Mouse (Mus musculus): Measurements from ENCODE around the gene Cflar.

Cflar gene

DNA sequence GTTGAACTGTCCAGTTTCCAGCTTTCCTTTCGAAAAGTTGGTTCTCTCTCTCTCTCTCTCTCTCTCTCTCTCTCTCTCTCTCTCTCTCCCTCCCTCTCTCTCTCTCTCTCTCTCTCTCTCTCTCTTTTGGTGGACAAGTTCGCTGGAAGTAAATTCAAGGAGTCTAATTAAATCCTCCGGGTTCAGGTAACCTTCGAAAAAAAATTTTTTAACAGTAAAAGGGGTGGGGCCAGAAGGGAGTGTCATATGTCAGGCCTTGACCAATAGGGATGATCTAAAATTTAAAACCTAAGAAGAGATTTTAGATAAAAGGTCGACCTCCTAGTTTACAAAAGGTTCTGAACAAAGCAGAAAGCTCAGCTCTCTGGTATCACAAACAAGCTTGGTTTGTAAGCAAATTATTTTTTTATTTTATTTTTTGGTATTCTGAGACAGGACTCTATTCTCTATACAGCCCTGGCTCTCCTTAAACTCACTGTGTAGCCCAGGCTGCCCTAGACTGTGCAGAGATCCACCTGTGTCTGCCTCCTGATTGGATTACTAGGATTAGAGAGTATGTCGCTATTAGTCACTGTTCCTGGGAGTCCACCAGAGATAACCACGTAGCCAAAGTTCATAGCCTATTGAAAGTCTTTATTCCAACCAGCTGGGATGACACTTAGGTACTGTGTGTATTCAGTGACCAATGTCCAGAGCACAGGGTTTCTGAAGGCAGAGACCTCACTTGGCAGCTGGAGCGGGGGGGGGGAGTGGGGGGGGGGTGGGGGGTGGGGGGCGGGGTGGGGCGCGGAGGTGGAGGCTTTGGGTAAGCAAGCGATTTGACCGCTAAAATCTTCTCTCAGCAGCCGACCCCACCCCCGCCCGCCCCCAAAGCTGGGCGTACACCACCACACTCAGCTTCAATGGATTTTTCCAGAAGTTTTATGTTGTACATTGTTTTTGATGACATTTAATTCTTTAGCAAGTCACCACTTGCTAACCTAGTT, 1.1 kb downstream of the Cflar start:
- DNase-seq (ENCODE audit: low spot score in 2 of 2): peak; percentile 59 to 80

GRCm38 (mm10) chr1:58713081-58713892, 2.0 kb downstream of the Cflar start:
- peak; percentile 48 to 65 for DNase-seq (ENCODE audit: low spot score in 2 of 2)

DNA sequence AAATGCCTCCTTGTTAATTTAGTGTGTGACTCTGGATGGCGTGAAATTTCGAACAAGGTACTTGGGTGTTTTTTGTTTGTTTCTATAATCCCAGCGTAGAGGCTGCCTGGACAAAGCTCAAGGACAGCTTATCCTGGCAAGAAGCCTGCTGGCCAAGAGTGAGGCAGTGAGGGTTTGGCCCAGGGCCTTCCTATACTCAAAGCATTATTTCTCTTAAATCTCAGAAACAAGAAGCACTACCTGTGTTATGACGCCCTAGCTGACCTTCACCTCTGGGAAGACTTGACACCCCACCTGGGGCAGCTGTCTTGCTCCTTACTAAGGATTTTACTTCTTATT, 2.6 kb downstream of the Cflar start:
- DNase-seq (ENCODE audit: low spot score in 2 of 2): no peak

DNA sequence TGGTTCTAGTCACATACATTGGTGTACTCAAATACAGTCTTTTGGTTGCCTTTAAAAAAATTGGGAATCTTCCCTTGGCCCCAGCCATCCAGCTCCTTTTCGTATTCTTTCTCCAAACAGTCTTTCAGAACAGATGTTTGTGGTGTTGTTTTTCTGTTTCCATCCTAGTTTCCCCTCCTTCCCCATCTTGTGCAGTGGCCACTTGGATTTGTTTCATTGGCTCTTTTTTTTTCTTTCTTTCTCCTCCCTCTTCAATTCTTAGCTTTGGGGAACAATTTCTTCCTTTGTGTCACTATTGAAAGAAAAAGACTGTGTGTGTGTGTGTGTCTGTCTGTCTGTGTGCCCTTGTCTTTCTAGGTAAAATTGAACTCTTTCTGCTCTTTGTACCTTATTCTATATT, 3.1 kb downstream of the Cflar start:
- no peak for DNase-seq (ENCODE audit: low spot score in 2 of 2)

- DNase-seq (ENCODE audit: low spot score in 2 of 2): no peak
These were observed 4.2 kb downstream of the Cflar start for GRCm38 (mm10) chr1:58715536-58715935.

- no peak for DNase-seq (ENCODE audit: low spot score in 2 of 2)
These were observed 5.0 kb downstream of the Cflar start for GRCm38 (mm10) chr1:58716162-58716882.

- no peak for DNase-seq (ENCODE audit: low spot score in 2 of 2)
These were observed 5.5 kb downstream of the Cflar start for GRCm38 (mm10) chr1:58716883-58717220.

DNA sequence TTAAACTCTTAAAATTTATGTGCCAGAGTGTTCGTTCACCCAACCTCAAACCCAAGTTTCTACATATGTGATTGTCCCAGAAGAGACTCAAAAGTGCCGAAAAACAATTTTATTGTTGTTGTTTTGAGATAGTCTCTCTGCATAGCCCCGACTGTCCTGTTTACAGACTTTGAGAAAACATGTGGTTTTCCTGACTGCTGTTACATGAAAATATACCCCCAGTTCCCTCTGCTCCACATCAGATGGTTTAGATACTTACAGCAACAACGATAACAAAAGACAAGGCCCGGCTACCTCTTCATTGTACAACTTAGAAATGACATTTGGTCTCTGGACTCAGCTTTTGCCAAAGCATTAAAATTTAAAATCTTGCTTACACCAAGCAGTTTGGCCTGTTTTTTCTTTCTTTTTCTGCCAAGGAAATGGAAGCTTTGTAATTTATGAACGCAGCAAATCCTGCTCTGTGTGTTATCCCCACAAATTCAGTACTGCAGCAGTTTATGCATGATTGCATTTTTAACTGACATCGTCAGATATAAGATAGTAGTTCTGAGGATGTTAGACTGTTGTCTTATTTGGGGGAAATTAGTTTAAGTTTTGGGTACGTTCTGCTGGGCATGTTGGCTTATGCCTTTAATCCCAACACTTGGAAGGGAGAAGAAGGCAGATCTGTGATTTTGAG, 6.4 kb downstream of the Cflar start:
- no peak for DNase-seq (ENCODE audit: low spot score in 2 of 2)

DNA sequence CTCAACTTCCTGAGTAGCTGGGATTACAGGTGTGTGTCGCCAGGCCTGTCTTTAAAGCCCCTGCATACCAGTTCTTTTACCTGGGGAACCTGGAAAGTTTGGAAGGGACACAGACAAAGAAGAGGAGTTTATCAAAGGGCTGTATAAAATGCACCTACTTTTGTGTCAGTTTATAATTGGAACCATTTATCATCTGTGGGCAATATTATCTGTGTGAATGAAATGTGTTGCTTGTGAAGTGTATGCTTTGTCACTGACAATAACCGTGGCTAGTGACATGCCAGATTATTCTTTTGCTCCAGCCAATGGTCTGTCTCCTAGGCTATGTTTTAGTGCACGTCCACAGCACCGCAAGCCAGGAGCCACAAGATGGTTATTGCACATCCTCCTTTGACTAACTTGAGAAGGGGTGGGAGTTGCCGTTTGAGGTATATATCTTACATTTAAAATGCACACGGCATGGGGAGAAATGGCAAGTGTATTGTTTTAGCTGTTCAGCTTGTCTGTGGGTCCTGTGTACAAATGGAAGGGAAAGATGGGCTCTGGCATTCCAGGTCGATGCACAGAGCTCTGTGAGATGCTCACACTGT, 8.1 kb downstream of the Cflar start:
- DNase-seq (ENCODE audit: low spot score in 2 of 2): no peak

DNA sequence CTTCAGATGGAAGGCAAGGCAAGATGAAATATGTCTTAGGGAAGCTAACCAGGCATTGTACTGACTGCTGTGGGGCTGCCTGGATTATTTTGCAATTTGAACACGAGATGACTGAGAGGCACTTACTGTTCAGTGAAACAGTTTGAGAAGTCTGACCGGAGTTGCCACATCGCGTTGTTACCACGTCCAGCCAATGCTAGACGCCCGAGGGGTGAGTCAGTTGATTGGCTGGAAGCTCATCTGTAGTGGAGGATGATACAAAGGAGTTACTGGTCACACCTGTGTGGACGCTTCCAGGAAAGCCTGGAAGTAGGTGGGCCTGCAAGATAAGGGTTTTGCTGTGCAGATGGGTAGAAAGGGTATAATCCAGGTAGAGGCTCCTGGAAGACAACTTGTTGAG, 8.8 kb downstream of the Cflar start:
- no peak for DNase-seq (ENCODE audit: low spot score in 2 of 2)

DNA sequence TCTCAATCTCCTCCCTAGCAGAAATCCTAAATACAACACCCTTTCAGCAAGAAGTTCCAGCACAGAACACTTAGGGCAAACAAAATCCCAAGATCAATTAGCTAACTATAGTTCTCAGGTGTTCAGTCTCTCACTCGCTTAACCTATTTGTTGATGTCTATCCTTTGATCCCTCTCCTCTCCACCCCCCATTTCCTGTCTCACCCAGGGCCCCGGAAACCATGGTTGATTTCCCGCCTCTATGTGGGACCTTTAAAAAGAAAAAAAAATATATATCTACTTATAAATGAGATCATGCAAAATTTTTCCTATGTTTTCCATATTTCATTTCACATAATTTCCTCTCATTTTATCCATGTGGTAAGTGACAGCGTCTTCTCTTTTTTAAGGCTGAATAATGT, 9.7 kb downstream of the Cflar start:
- DNase-seq (ENCODE audit: low spot score in 2 of 2): peak; percentile 57 to 61

GRCm38 (mm10) chr1:58722115-58722938, 11.0 kb downstream of the Cflar start:
- DNase-seq (ENCODE audit: low spot score in 2 of 2): no peak

- no peak for DNase-seq (ENCODE audit: low spot score in 2 of 2)
These were observed 11.9 kb downstream of the Cflar start for GRCm38 (mm10) chr1:58723062-58723808.

- no peak for DNase-seq (ENCODE audit: low spot score in 2 of 2)
These were observed 12.6 kb downstream of the Cflar start for GRCm38 (mm10) chr1:58723809-58724405.

DNA sequence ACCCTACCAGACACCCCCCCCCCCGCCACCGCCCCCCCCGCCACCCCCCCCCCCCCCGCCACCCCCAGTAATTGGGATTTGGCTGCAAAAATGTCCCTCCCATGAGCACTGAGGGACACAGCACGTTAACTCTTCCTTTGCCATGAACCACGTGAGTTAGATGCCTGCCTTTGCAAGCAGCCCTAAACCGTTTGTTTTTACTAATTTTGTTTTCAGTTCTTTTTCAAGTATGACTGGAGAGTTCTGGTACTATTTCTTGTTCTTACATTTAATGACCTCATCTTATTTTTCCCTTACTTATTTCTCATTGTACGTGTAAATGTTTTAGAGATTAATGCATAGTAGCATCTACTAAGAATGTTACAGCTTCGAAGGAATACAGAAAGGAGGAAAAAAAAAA, 13.2 kb downstream of the Cflar start:
- no peak for DNase-seq (ENCODE audit: low spot score in 2 of 2)

- no peak for DNase-seq (ENCODE audit: low spot score in 2 of 2)
These were observed 13.8 kb downstream of the Cflar start for GRCm38 (mm10) chr1:58725095-58725494.

- no peak for DNase-seq (ENCODE audit: low spot score in 2 of 2)
These were observed 14.5 kb downstream of the Cflar start for GRCm38 (mm10) chr1:58725767-58726166.

DNA sequence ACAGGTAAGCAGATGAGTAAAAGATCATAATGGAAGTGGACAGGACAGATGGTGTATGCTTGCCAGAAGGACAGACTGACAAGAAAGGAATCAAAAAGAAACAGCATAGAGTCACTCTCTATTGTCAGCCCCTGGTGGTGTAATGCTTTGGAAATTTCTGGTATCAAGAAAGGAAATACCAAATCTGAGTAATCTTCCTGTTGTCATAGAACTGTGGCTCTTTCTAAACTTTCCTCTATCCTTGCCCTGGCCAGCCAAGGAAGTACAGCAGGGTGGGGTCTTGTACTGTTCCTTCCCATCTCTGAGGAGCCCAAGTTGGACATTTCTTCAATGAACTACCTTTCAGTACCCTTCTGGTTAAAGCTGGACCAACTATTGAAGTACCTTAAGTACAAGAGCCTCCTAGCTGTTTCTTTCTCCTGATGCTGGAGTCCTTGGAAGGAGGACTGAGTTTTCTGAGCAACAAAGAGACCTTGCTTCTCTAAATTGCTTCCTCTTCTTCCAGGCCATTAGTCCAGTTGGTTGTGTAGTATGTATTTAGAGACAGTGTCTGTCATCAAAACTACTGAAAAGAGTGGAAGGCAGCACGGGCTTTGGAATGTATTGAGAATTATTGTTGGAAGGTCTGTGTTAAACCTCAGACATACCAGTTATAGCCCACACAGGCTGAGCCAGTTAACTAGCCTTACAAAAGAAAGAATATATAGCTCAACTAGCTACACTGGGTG, 15.9 kb downstream of the Cflar start:
- no peak for DNase-seq (ENCODE audit: low spot score in 2 of 2)
